Mouse (Mus musculus) heart, postnatal 0 days (tissue): Measurements from ENCODE around the gene Dnah3. TPM values are rescaled to one million over a fixed set of nuclear protein-coding genes. Genes with fewer than 3 reads are reported as not detected.
A peak's percentile ranks its signal among the peaks of the same experiment; 100 is the strongest.

ENCODE experiments used
- ATAC-seq: fragments of 200-750 bp; cut with Nextera tagmentation; 2 replicates; pipeline ENCODE4 v1.8.0; 2017; ENCODE audit warnings: low read depth, moderate number of reproducible peaks, moderate library complexity; ENCODE audit not compliant: insufficient read depth
- DNase-seq: peaks from one replicate; pipeline ENCODE4 v3.0.0-alpha.2; 2016; ENCODE audit warnings: low spot score
- H3K27ac ChIP-seq: fragments of 300-500 bp; sonication (generic); 2 replicates; pipeline ENCODE4 v1.5.1; 2014; ENCODE audit warnings: low read depth, mild to moderate bottlenecking
- H3K27me3 ChIP-seq: fragments of 300-500 bp; sonication (generic); 2 replicates; pipeline ENCODE4 v1.6.1; 2014; ENCODE audit warnings: low read length, mixed read lengths; ENCODE audit not compliant: control insufficient read depth, insufficient read depth
- H3K36me3 ChIP-seq: fragments of 300-500 bp; sonication (generic); replicated peaks from 2 replicates; pipeline ENCODE4 v1.6.1; 2014; ENCODE audit warnings: low read length, mixed read lengths; ENCODE audit not compliant: control insufficient read depth, insufficient read depth
- H3K4me1 ChIP-seq: fragments of 300-500 bp; sonication (generic); 2 replicates; pipeline ENCODE4 v1.6.1; 2014; ENCODE audit warnings: antibody characterized with exemption; ENCODE audit not compliant: control insufficient read depth, insufficient read depth
- H3K4me2 ChIP-seq: fragments of 300-500 bp; sonication (generic); 2 replicates; pipeline ENCODE4 v1.6.1; 2014; ENCODE audit warnings: low read depth, mild to moderate bottlenecking, low read length, moderate library complexity
- H3K4me3 ChIP-seq: fragments of 300-500 bp; sonication (generic); 2 replicates; pipeline ENCODE4 v1.5.1; 2014; ENCODE audit warnings: low read depth, low read length
- H3K9ac ChIP-seq: fragments of 300-500 bp; sonication (generic); replicated peaks from 2 replicates; pipeline ENCODE4 v1.6.1; 2014; ENCODE audit warnings: low read depth, low read length, mixed read lengths
- H3K9me3 ChIP-seq: fragments of 300-500 bp; sonication (generic); replicated peaks from 2 replicates; pipeline ENCODE4 v1.6.1; 2016; ENCODE audit warnings: low read length; ENCODE audit not compliant: control insufficient read depth
- CTCF ChIP-seq: IDR thresholded peaks from 2 replicates; pipeline ENCODE4 v1.5.1; 2016; ENCODE audit warnings: antibody characterized with exemption, control low read depth, low read depth
- EP300 ChIP-seq: IDR thresholded peaks from 2 replicates; pipeline ENCODE4 v1.6.1; 2016; ENCODE audit warnings: antibody characterized with exemption, low read depth
- WGBS: fragments of 180-500 bp; shearing (Covaris S2); extraction: QIAGEN DNeasy Blood & Tissue Kit; methylation state at CpG from one replicate; pipeline ENCODE4 v1.1.7; 2014; 5-methylcytosine and 5-hydroxymethylcytosine counted together
- polyA plus RNA-seq: library from polyadenylated mRNA; unstranded; fragments of >200 nt; fragmentation: Nextera tagmentation; extraction: Ambion mirVana; gene quantifications from 2 replicates; pipeline ENCODE4 v1.2.1, GENCODE M21; 2015
- total RNA-seq: library from RNA; depleted of rRNA; stranded (reverse); fragments of >200 nt; gene quantifications from 2 replicates; pipeline ENCODE4 v1.2.3, GENCODE M21; 2014; ENCODE audit warnings: low replicate concordance

Dnah3 gene
- total and polyA plus RNA-seq, 2 experiments from 2014 or later = not detected

DNA sequence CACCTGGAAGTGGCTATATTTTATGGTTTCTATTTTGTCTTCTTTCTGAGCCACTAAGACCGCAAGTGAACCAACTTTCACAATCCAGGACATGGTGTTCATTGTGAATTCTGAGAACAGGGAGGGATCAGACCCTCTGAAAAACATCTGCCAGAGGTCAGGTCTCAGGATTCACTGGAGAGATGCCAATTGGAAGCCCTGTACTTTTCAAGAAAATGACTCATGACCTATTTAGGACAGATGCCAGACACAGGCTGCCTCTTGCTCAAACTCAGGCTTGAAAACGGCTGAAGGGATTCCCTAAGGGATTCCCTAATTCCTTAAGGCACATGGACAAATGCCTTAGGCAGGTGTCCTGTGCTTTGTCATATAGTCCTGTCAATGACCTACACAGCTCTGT lies 134.0 kb downstream of the Dnah3 start:
- ATAC-seq = peak; percentile 71
- H3K9ac ChIP-seq = no peak overlapping the region
- no peaks in the 10 kb centered on the region for H3K9me3 ChIP-seq
- no peak overlapping the region for H3K4me2 ChIP-seq
- 33% methylated on average over 2 of the region's 2 CpGs for WGBS
- no peaks in the 10 kb centered on the region for H3K27me3 ChIP-seq
- no peak for TF ChIP-seq CTCF
- TF ChIP-seq EP300 = peak; percentile 37; the same call in 1 of the 2 replicates
- no peak overlapping the region for H3K4me3 ChIP-seq
- H3K4me1 ChIP-seq = no peaks in the 10 kb centered on the region
- H3K36me3 ChIP-seq = no peaks in the 10 kb centered on the region
- DNase-seq = peak; percentile 79
- H3K27ac ChIP-seq = no peak overlapping the region

DNA sequence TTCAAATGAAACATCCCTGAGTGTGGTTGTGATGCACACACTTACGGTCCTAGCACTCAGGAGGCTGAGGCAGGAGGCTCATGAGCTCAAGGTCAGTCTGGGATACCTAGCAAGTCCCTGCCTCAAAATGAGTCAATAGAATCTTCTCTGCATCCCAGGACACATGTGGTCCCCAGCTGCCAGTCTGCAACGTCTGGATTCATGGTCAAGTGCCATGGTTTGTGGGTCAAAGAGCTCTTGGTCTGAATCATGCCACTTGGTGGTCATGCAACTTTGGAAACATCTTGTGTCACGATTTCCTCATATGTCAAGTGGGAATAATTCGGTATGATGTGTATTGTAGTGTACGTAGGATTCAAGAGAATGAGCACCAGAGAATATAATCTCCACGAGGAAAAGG lies 134.5 kb downstream of the Dnah3 start:
- ATAC-seq = no peak
- TF ChIP-seq EP300 (no peak), CTCF (no peak)
- Histone ChIP-seq H3K4me2 (no peak overlapping the region), H3K4me3 (no peak overlapping the region), H3K4me1 (no peaks in the 10 kb centered on the region), H3K36me3 (no peaks in the 10 kb centered on the region), H3K27ac (no peak overlapping the region), H3K9me3 (no peaks in the 10 kb centered on the region), H3K27me3 (no peaks in the 10 kb centered on the region), H3K9ac (no peak overlapping the region)
- 79% methylated on average over 6 of the region's 6 CpGs for WGBS
- DNase-seq = no peak

DNA sequence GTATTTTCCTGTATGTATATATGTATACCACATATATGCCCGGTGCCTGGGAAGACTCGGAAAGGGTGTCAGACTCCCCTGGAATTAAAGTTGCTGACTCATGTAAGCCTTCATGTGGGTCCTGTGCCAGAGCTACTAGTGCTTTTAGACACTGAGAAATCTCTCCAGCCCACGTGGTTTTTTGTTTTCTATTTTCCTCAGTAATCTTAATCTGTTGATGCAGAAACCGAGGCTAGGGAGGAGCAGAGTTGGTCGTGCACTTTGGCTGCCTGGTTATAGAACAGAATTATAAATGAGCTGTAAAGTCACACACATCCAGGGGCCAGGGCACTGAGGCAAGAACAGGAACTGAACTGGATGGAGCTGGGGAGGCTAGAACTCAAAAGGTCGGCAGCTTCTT lies 135.1 kb downstream of the Dnah3 start:
- H3K4me3 ChIP-seq = no peak overlapping the region
- no peak overlapping the region for H3K4me2 ChIP-seq
- H3K27me3 ChIP-seq = no peaks in the 10 kb centered on the region
- no peak overlapping the region for H3K9ac ChIP-seq
- TF ChIP-seq CTCF = no peak
- TF ChIP-seq EP300 = no peak
- H3K27ac ChIP-seq = no peak overlapping the region
- no peaks in the 10 kb centered on the region for H3K9me3 ChIP-seq
- H3K4me1 ChIP-seq = no peaks in the 10 kb centered on the region
- no peak for DNase-seq
- no peak for ATAC-seq
- 72% methylated on average over 6 of the region's 6 CpGs for WGBS
- H3K36me3 ChIP-seq = no peaks in the 10 kb centered on the region

DNA sequence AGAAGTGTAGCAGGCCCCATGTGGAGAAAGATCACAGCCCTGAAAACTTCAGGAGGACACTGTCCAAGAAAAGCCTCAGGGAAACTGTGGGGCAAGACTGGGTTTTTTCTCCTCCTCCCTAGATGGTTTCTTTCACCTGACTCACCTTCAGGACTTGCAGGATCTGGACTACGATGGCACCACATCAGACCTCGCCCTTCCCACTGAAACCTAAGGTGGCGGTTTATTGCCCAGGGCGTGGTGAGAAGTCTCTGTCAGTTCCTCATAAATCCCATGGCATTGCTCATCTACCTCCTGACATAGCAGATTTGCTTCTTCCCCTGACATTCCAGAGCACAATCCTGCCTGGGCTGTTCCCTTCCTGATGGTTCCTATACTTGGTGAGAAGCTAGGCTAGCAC lies 135.6 kb downstream of the Dnah3 start:
- WGBS = 90% methylated on average over 4 of the region's 4 CpGs
- no peak overlapping the region for H3K4me2 ChIP-seq
- no peaks in the 10 kb centered on the region for H3K36me3 ChIP-seq
- H3K27me3 ChIP-seq = no peaks in the 10 kb centered on the region
- H3K4me3 ChIP-seq = no peak overlapping the region
- H3K27ac ChIP-seq = no peak overlapping the region
- H3K9ac ChIP-seq = no peak overlapping the region
- TF ChIP-seq EP300 = no peak
- TF ChIP-seq CTCF = no peak
- H3K4me1 ChIP-seq = no peaks in the 10 kb centered on the region; the same call in 1 of the 2 replicates
- ATAC-seq (no peak), DNase-seq (no peak)
- H3K9me3 ChIP-seq = no peaks in the 10 kb centered on the region

DNA sequence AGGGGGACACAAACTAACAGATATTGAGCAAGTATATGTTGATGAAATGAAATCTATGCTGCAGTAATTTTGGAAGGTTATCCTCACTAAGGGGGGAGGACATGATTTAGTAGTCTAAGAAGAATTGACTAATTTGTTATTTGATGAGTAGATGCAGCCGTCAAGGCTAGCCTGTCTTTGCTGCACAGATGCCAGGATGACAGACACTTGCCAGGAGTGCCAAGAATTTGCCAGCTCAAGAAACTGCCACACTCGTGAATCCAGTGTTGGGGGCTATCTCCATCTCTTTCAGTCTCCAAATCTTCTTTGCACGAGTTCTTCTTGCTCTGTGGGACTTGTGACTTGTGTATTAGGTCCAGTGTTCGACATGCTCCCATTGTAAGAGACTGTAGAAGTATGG lies 136.0 kb downstream of the Dnah3 start:
- no peak overlapping the region for H3K4me3 ChIP-seq
- no peak overlapping the region for H3K9ac ChIP-seq
- ATAC-seq (no peak), DNase-seq (no peak)
- H3K36me3 ChIP-seq = no peaks in the 10 kb centered on the region
- TF ChIP-seq EP300 (no peak), CTCF (no peak)
- no peak overlapping the region for H3K4me2 ChIP-seq
- no peaks in the 10 kb centered on the region; the same call in 1 of the 2 replicates for H3K4me1 ChIP-seq
- 52% methylated on average over 4 of the region's 4 CpGs for WGBS
- H3K27me3 ChIP-seq = no peaks in the 10 kb centered on the region
- H3K27ac ChIP-seq = no peak overlapping the region
- H3K9me3 ChIP-seq = no peaks in the 10 kb centered on the region

DNA sequence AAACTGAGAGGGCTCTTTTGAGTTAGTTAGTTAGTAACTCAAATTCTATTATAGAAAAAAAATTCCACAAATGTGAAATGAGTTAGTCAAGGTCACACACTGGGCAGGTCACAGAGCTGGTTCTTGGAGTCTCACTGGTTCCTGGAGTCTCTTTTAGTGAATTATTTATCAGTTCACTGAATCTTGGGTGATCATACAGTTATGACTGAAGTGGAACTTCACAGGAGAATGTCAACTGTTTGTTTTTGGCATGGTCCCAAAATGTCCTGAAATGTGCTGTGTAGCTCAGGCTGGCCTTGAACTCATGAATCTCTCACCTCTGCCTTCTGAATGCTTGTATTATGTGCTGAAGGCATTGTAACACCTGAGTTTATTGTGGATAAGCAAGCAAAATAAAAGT lies 137.7 kb downstream of the Dnah3 start:
- no peak overlapping the region for H3K4me3 ChIP-seq
- H3K4me2 ChIP-seq = no peak overlapping the region
- TF ChIP-seq EP300 = no peak
- TF ChIP-seq CTCF = no peak
- H3K9ac ChIP-seq = no peak overlapping the region
- no peaks in the 10 kb centered on the region for H3K36me3 ChIP-seq
- no peaks in the 10 kb centered on the region for H3K9me3 ChIP-seq
- ATAC-seq = no peak
- no peaks in the 10 kb centered on the region for H3K27me3 ChIP-seq
- H3K4me1 ChIP-seq = no peaks in the 10 kb centered on the region; the same call in 1 of the 2 replicates
- no peak for DNase-seq
- H3K27ac ChIP-seq = no peak overlapping the region
